Mouse (Mus musculus): ENCODE data around the gene Cfap70.

Gene Cfap70

GRCm38 (mm10) chr14:20422257-20422656 is 29.8 kb downstream of the Cfap70 start:
- DNase-seq = no peak

DNA sequence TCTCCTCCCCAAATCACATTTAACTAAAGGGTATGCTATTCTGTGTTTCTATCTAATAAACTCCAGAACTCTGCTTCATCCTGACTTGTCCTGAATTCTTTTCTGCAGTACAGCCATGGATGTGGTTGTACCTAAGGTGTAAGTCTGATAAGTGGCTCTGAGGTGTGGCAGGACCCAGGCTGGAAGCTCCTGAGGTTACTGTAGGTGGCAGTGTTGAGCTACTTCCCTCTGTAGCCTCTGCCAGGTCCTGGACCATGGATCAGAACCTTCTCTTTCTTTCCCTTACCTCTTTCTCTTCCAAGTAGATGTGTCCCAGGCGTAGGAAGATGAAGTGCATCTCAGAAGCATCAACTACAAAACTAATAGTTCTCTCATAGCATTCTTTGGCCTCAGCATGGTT is 52.0 kb downstream of the Cfap70 start:
- DNase-seq = peak in 1 of 2 experiments; percentile 16

- peak; percentile 38 to 43 for DNase-seq
Observed at GRCm38 (mm10) chr14:20398864-20399263, 53.2 kb downstream of the Cfap70 start.

GRCm38 (mm10) chr14:20397220-20397619 is 54.8 kb downstream of the Cfap70 start:
- no peak for DNase-seq

DNA sequence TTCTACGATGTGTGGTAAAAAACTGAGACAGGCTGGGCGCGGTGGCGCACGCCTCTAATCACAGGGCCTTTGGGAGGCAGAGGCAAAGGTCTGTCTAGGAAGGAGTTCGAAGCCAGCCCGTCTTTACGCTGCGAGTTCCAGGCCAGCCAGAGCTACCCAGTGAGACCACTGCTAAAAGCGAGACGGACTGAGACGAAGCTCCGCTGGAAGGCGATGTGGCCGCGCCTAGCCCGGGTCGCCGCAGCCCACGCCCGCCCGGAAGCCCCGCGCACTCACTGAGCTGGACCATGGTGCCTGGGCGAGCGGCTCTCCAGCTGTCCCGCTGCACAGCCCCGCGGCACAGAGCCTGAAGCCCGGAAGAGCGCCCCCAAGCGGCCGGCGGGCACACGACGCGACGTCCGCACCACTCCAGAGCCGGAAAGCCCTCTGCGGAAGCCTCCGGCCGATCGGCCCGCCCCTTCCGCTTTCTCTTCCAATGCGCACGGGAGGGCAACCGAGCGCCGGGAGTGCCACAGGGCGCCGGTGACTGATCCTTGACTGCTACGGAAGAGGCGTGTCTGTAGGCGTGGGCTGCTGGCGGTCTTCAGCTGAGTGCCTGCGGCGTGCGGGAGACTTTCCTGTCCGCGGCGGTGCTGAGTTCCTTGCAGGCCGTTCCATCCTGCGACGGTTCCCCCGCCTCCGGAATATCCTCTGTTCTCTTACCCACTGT is 58.7 kb downstream of the Cfap70 start, which contains the start of gene Mrps16:
Gene Mrps16, minus strand, starts transcription at position 430 of the 709 bp plus-strand sequence.
- DNase-seq = peak; percentile 91 to 97

- DNase-seq = no peak
Observed at GRCm38 (mm10) chr14:20392326-20392725, 59.7 kb downstream of the Cfap70 start.

DNA sequence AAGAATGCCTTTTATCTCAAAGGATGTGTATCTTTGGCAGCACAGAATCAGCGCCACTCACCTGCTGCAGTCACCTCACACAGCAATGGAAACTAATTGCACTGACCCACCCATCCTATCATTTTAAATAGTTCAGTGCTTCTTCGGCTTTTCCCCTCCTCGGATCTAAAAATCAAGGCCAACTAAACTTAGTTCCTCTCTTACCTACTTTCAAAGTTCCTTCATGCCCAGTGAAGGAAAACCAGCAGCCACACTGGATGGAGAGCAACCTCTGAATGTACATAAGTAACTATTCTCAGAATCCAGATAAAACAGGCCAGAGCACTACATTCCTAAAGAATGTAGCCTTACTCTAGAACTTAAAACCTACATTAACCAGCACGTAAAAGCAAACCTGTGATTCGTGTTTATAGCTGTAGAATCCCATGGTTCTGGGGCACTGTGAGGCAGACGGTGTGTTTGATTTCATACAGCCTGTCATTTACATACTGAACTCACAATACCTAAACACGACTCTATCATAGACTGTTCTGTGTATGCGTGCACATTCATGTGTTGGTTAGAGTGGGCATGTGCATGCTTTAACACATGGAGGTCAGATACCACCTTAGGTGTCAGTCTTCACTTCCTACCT is 62.5 kb downstream of the Cfap70 start:
- DNase-seq = no peak

DNA sequence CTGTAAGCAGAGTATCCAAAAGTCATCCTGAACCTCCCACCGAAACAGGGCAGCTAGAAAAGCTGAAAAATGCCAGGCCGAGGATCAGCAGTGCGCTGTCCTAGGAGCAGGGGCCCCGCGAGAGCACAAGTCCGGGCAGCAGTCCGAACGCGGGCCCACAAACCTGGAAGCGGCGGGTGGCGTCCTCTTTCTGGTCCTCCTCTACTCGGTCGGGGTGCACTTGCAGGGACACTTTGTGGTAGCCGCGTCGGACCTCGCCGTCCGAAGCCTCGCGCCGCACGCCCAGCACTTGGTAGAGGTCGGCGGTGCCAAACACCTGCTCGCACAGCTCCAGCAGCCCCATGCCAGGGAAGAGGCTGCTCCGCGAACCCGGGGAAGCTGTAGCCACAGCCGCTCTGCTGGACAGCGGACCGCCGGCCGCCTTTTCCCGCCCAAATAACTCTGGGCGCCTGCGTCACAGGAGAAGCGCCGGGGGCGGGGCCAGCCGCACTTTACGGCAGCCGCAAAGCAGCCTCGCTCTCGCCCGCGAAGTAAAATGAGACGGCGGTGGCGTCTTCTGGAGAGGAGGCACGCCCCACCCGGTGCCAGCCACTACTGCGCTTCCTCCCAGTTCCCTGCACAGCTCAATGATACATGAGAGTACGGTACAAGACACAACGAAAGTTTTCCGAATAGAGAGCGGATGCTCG is 63.4 kb downstream of the Cfap70 start, which contains the start of gene Dnajc9:
Gene Dnajc9, minus strand, starts transcription at position 470 of the 689 bp plus-strand sequence.
- peak; percentile 94 to 95 for DNase-seq

- peak in 1 of 2 experiments; percentile 5 for DNase-seq
Observed at GRCm38 (mm10) chr14:20379753-20380430, 72.1 kb downstream of the Cfap70 start.

DNA sequence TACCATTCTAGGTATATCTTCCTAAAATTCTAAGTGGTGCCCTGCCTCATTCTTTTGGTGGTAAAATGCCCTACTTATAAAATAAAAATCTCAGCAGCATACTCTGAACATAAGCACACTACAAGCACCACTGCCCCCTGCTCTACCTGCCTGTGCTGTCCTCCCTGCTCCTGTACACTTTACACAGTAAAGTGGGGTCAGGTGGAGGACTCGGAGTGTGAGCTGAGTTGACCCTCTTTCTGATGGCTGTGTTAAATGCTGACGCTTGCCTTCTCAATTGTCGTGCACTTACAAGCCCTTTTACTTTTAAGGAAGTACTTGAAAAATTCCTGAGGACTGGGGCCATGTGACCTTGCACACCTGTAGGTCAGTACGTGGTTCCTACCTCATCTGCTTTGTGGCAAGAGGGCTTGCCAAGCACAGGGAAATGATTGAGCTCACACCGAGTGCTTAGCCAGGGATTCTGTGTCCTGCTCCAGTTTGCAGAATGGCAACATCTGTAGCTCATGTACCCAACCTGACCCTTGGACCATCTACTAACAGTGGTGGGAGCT is 72.9 kb downstream of the Cfap70 start:
- DNase-seq = no peak

GRCm38 (mm10) chr14:20378313-20379061 is 73.5 kb downstream of the Cfap70 start:
- peak; percentile 62 to 63 for DNase-seq

DNA sequence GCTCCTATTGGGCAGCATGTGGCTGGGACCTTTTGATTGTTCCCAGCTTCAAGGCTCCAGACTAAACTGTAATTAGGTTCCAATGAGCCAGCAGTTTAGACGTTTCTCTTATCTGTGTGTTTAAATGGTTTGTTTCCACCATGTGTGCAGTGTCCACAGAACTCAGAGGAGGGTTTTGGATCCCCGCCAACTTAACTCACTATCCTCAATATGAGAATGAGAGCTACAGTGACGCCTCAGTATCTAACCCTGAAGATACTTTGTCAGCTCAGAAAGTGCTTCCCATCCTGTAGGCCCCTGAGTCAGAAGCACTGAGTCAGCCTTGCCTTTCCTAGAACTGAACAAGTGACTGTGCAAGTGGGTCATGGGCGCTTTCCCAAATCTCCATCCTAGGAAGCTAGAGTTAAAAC is 74.9 kb downstream of the Cfap70 start:
- no peak for DNase-seq

- DNase-seq = no peak
Observed at GRCm38 (mm10) chr14:20371854-20372253, 80.2 kb downstream of the Cfap70 start.

GRCm38 (mm10) chr14:20370798-20371197 is 81.2 kb downstream of the Cfap70 start:
- no peak for DNase-seq

DNA sequence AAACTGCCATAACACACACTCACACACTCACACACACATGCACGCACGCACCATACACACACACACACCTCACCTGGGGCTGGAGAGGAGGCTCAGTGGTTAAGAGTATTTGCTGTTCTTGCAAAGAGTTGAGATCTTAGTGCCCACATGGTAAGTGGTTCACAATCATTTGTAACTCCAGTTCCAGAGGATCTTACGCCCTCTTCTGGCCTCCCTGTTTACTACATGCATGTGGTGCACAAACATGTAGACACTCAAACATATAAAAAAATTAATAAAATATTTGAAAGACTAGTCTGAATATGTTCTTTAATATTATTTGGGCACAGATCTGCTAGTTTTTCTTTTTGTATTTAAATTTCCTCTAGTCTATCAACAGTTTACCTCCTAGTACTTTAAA is 83.8 kb downstream of the Cfap70 start:
- no peak for DNase-seq

DNA sequence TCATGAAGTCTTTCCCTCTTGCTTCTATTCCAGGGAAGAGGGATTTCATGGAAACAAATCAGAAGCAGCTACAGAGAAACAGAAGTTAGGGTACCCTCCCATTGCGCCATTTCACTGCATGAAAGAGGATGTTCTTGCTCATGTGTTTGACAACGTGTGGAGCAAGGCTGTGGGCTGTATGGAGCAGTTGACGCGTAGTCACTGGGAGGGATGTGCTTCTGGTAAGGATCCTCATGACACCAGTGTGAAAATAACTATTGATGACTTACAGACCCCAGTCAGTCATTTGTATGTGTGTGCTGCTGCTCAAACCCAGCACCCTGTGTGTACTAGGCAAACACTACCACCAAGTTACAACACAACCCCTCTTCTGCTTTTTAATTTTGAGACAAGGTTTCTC is 88.8 kb downstream of the Cfap70 start:
- DNase-seq = no peak

- peak; percentile 88 to 91 for DNase-seq
Observed at GRCm38 (mm10) chr14:20347991-20348541, 104.0 kb downstream of the Cfap70 start, which contains the start of the genes Ecd and Fam149b. Gene Ecd, minus strand, starts transcription at chr14:20348121. Gene Fam149b, plus strand, starts transcription at chr14:20348162.

DNA sequence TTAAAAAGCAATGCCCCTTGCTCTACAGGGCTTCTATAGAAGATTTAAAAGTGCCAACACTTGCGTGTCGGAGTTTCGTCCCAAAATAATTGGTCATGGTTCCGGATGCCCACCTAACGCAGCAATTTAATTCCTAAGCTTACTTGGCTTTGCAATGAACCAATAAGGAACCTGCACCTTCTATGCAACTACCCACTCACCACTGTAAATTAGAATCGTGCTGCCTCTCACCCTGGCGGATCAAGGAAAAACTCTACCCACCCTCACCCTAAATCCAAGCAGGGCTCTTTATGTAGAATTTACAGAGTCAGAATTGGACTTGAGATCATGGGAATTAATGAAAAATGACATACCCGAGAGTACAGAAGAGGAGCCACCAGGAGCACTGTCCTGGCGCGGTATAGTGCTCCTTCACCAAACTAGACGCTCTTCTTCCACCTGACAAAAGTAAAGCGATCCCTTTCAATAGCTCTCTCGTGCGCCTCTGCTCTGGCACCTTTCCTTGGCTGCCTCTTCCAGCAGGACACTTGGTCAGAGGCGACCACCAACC is 104.5 kb downstream of the Cfap70 start:
- no peak for DNase-seq

- no peak for DNase-seq
Observed at GRCm38 (mm10) chr14:20345885-20346284, 106.1 kb downstream of the Cfap70 start.

Data from thymus, postnatal 36 days (tissue).